Comparison of ENCODE assay signal across 8 mouse cellular contexts in genomic region chr3:108563309-108563708, GRCm38 (mm10). TPM values are rescaled to one million over a fixed set of nuclear protein-coding genes. Genes with fewer than 3 reads are reported as not detected.
DNase-seq lines count a peak whose midpoint lies in the region; ATAC-seq lines count a peak whose summit lies in the region.

No protein-coding gene starts in this region.

- H3K4me2 ChIP-seq in hindbrain, embryonic 16.5 days (ENCODE audit: low read length) = peak overlapping the region; percentile 88

- peak overlapping the region; percentile 50; the same call in 1 of the 2 replicates for H3K9ac ChIP-seq in hindbrain, embryonic 16.5 days (ENCODE audit: low read depth, low read length)

- peak; percentile 27 for ATAC-seq in activated CD4-positive, CD25-positive, alpha-beta regulatory T cell, adult 4 months
- no peak for ATAC-seq in hindbrain, embryonic 16.5 days

- peak; percentile 55 to 79 for DNase-seq in cerebellum, postnatal 4 days (ENCODE audit: low spot score in 2 of 2)
- peak; percentile 82 for DNase-seq in gastrocnemius, adult 18-20 months (ENCODE audit: low spot score)
- peak; percentile 80 to 81 for DNase-seq in left cerebral cortex, adult 18-20 months (ENCODE audit: low spot score in 2 of 2)
- DNase-seq in retina, postnatal 7 days (ENCODE audit: low read depth, low spot score) = peak; percentile 71
- DNase-seq in urinary bladder, adult 2 months (ENCODE audit: low spot score) = peak; percentile 42

- peak overlapping the region; percentile 82 for H3K4me3 ChIP-seq in hindbrain, embryonic 16.5 days (ENCODE audit: low read length)
- H3K4me3 ChIP-seq in macrophage (ENCODE audit: inconsistent target) = peak overlapping the region; percentile 88

- H3K4me1 ChIP-seq in hindbrain, embryonic 16.5 days (ENCODE audit: control insufficient read depth, insufficient read depth, low read depth, low read length) = peaks cover 9% of the 10 kb centered on the region

- WGBS in hindbrain, embryonic 16.5 days = 2% methylated on average over 4 of the region's 4 CpGs
- WGBS in macrophage (ENCODE audit: missing documents) = 0% methylated on average over 3 of the region's 4 CpGs

- peak overlapping the region; percentile 95 for H3K27ac ChIP-seq in hindbrain, embryonic 16.5 days (ENCODE audit: low read depth, low read length)
- peak overlapping the region; percentile 92 for H3K27ac ChIP-seq in macrophage

- H3K27me3 ChIP-seq in hindbrain, embryonic 16.5 days (replicated peaks; ENCODE audit: control insufficient read depth, insufficient read depth, low read length) = no peaks in the 10 kb centered on the region

- peaks cover 9% of the 10 kb centered on the region for H3K36me3 ChIP-seq in hindbrain, embryonic 16.5 days (ENCODE audit: control insufficient read depth, insufficient read depth, low read length)
- H3K36me3 ChIP-seq in macrophage (ENCODE audit: inconsistent target) = peaks cover 18% of the 10 kb centered on the region; the same call in 1 of the 2 replicates

- H3K9me3 ChIP-seq in hindbrain, embryonic 16.5 days (ENCODE audit: control insufficient read depth, low read length) = no peaks in the 10 kb centered on the region

- peaks cover 22% of the 10 kb centered on the region for H3K79me2 ChIP-seq in macrophage (ENCODE audit: inconsistent target)

RNA-seq across cellular contexts. Expression of gene Tmem167b, which starts 1.0 kb away (rescaled TPM):
- polyA plus RNA-seq in activated CD4-positive, CD25-positive, alpha-beta regulatory T cell, adult 4 months (2017; shearing (Covaris generic)) = 10 to 100 TPM; 26.1 to 27.0 TPM
- 10 to 100 TPM; 12.7 to 14.1 TPM for total RNA-seq in gastrocnemius, adult 18-20 months (2021)
- polyA plus RNA-seq in hindbrain, embryonic 16.5 days (2015; fragmentation: Nextera tagmentation; extraction: Ambion mirVana) = 51.0 and 54.3 TPM in 2 replicates
- 10 to 100 TPM; 45.2 to 45.4 TPM for total RNA-seq in left cerebral cortex, adult 18-20 months (2021)
- total RNA-seq in macrophage (2018; cell fraction: chromatin; rRNA removed) = 10 to 100 TPM in 10 of 26 experiments, 1 to 10 TPM in 16; 3.2 to 17.5 (median 9.7) TPM
- total RNA-seq in macrophage (2018; cell fraction: cytosol; rRNA removed) = 10 to 100 TPM; 38.0 to 74.0 (median 55.2) TPM
- 10 to 100 TPM; 12.5 to 54.4 (median 29.0) TPM for total RNA-seq in macrophage (2018; cell fraction: nucleus; rRNA removed)
- 40.7 to 43.1 TPM (median 41.5 TPM) in 3 replicates for polyA plus RNA-seq in macrophage (2018)
- 13.8 and 24.1 TPM in 2 replicates for polyA plus RNA-seq in urinary bladder, adult 2 months (2012; rRNA removed)

RNA-seq across cellular contexts. Expression of gene Taf13, which starts 8.2 kb away (rescaled TPM):
- 10 to 100 TPM; 18.3 to 24.5 TPM for polyA plus RNA-seq in activated CD4-positive, CD25-positive, alpha-beta regulatory T cell, adult 4 months (2017; shearing (Covaris generic))
- total RNA-seq in gastrocnemius, adult 18-20 months (2021) = 10 to 100 TPM; 22.4 to 22.6 TPM
- 46.7 and 52.4 TPM in 2 replicates for polyA plus RNA-seq in hindbrain, embryonic 16.5 days (2015; fragmentation: Nextera tagmentation; extraction: Ambion mirVana)
- total RNA-seq in left cerebral cortex, adult 18-20 months (2021) = 10 to 100 TPM; 21.2 to 24.1 TPM
- total RNA-seq in macrophage (2018; cell fraction: chromatin; rRNA removed) = 10 to 100 TPM in 18 of 26 experiments, 1 to 10 TPM in 8; 3.0 to 25.1 (median 11.8) TPM
- 10 to 100 TPM; 16.7 to 33.0 (median 24.2) TPM for total RNA-seq in macrophage (2018; cell fraction: cytosol; rRNA removed)
- total RNA-seq in macrophage (2018; cell fraction: nucleus; rRNA removed) = 10 to 100 TPM in 21 of 26 experiments, 1 to 10 TPM in 5; 7.1 to 26.2 (median 15.1) TPM
- 23.0 to 37.5 TPM (median 26.9 TPM) in 3 replicates for polyA plus RNA-seq in macrophage (2018)
- 30.7 and 31.1 TPM in 2 replicates for polyA plus RNA-seq in urinary bladder, adult 2 months (2012; rRNA removed)

RNA-seq across cellular contexts. Expression of gene 5330417C22Rik, which starts 27.0 kb away (rescaled TPM):
- 1 to 10 TPM; 1.2 to 1.4 TPM for polyA plus RNA-seq in activated CD4-positive, CD25-positive, alpha-beta regulatory T cell, adult 4 months (2017; shearing (Covaris generic))
- total RNA-seq in gastrocnemius, adult 18-20 months (2021) = not detected
- polyA plus RNA-seq in hindbrain, embryonic 16.5 days (2015; fragmentation: Nextera tagmentation; extraction: Ambion mirVana) = 16.0 and 18.5 TPM in 2 replicates
- 10 to 100 TPM; 30.6 to 30.9 TPM for total RNA-seq in left cerebral cortex, adult 18-20 months (2021)
- total RNA-seq in macrophage (2018; cell fraction: chromatin; rRNA removed) = 1 to 10 TPM in 1 of 26 experiments, under 1 TPM in 2, not detected in 23; 0.14 to 1.5 (median 0.22) TPM
- total RNA-seq in macrophage (2018; cell fraction: cytosol; rRNA removed) = under 1 TPM in 2 of 26 experiments, not detected in 24; 0.06 to 0.11 TPM
- under 1 TPM in 2 of 26 experiments, not detected in 24; 0.06 to 0.12 TPM for total RNA-seq in macrophage (2018; cell fraction: nucleus; rRNA removed)
- polyA plus RNA-seq in macrophage (2018) = not detected in 3 replicates
- polyA plus RNA-seq in urinary bladder, adult 2 months (2012; rRNA removed) = 0.30 and 0.53 TPM in 2 replicates

RNA-seq across cellular contexts. Expression of gene Wdr47, which starts 27.8 kb away (rescaled TPM):
- 1 to 10 TPM; 6.1 to 9.1 TPM for polyA plus RNA-seq in activated CD4-positive, CD25-positive, alpha-beta regulatory T cell, adult 4 months (2017; shearing (Covaris generic))
- total RNA-seq in gastrocnemius, adult 18-20 months (2021) = 1 to 10 TPM; 6.0 to 6.4 TPM
- polyA plus RNA-seq in hindbrain, embryonic 16.5 days (2015; fragmentation: Nextera tagmentation; extraction: Ambion mirVana) = 103 and 108 TPM in 2 replicates
- 100 to 1,000 TPM; 123 to 138 TPM for total RNA-seq in left cerebral cortex, adult 18-20 months (2021)
- 10 to 100 TPM in 22 of 26 experiments, 1 to 10 TPM in 4; 6.5 to 53.0 (median 21.2) TPM for total RNA-seq in macrophage (2018; cell fraction: chromatin; rRNA removed)
- 1 to 10 TPM; 2.5 to 9.9 (median 5.4) TPM for total RNA-seq in macrophage (2018; cell fraction: cytosol; rRNA removed)
- 10 to 100 TPM in 17 of 26 experiments, 1 to 10 TPM in 9; 4.2 to 23.9 (median 11.9) TPM for total RNA-seq in macrophage (2018; cell fraction: nucleus; rRNA removed)
- 4.4 to 5.8 TPM (median 5.8 TPM) in 3 replicates for polyA plus RNA-seq in macrophage (2018)
- 10.8 and 12.7 TPM in 2 replicates for polyA plus RNA-seq in urinary bladder, adult 2 months (2012; rRNA removed)

RNA-seq across cellular contexts. Expression of gene 1700013F07Rik, which starts 29.4 kb away (rescaled TPM):
- polyA plus RNA-seq in activated CD4-positive, CD25-positive, alpha-beta regulatory T cell, adult 4 months (2017; shearing (Covaris generic)) = not detected
- total RNA-seq in gastrocnemius, adult 18-20 months (2021) = not detected
- polyA plus RNA-seq in hindbrain, embryonic 16.5 days (2015; fragmentation: Nextera tagmentation; extraction: Ambion mirVana) = 1.9 and 2.7 TPM in 2 replicates
- total RNA-seq in left cerebral cortex, adult 18-20 months (2021) = 1 to 10 TPM in 1 of 2 experiments, under 1 TPM in 1; 1.00 to 2.8 TPM
- total RNA-seq in macrophage (2018; cell fraction: chromatin; rRNA removed) = not detected
- not detected for total RNA-seq in macrophage (2018; cell fraction: cytosol; rRNA removed)
- not detected for total RNA-seq in macrophage (2018; cell fraction: nucleus; rRNA removed)
- polyA plus RNA-seq in macrophage (2018) = not detected in 3 replicates
- 0.11 and 0.16 TPM in 2 replicates for polyA plus RNA-seq in urinary bladder, adult 2 months (2012; rRNA removed)
